Mouse (Mus musculus): ENCODE data around the gene Tomm7. TPM values are rescaled to one million over a fixed set of nuclear protein-coding genes. Genes with fewer than 3 reads are reported as not detected.
A peak's percentile ranks its signal among the peaks of the same experiment; 100 is the strongest.
"Not testable (repeated sequence)": the region's sequence is repeated elsewhere in the genome, so short reads cannot be mapped to it uniquely, and the experiment has no call there.

The Tomm7 gene
- polyA plus RNA-seq, 1 experiment from 2014 or later, result 84.0 TPM

DNA sequence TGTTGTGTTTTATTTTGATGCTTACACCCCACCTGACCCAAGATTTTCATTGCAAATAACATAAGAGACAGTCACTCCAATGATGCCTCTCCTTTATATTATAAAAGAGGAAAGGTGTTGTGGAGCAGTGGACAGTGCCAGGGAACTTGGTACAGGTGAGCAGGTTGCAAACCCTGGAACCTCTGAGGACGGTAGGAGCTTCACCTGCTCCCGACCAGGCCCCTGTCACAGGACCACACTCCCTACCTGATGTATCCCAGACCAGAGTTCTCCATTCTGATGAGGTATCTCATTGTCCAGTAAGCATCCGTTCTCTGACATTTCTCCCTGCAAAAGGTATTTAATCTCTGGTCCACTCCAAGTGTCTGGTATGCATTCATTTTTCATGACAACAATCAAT, 14.0 kb upstream of the Tomm7 start:
- no peak for ATAC-seq (ENCODE audit: low FRiP score, low TSS enrichment)
- H3K27me3 ChIP-seq (ENCODE audit: control insufficient read depth, insufficient read depth, low read length), result no peaks in the 10 kb centered on the region
- no peak overlapping the region for H3K4me3 ChIP-seq (replicated peaks; ENCODE audit: low read depth, low read length)
- DNase-seq, result no peak
- no peak overlapping the region for H3K27ac ChIP-seq (replicated peaks; ENCODE audit: low read depth, low read length)
- H3K4me2 ChIP-seq (ENCODE audit: low read length), result no peak overlapping the region
- H3K9ac ChIP-seq (replicated peaks; ENCODE audit: low read length), result no peak overlapping the region
- H3K9me3 ChIP-seq (ENCODE audit: control insufficient read depth, low read length), result no peaks in the 10 kb centered on the region
- H3K4me1 ChIP-seq (ENCODE audit: control insufficient read depth, insufficient read depth, low read length), result no peaks in the 10 kb centered on the region
- 92% methylated on average over 3 of the region's 3 CpGs for WGBS
- H3K36me3 ChIP-seq (ENCODE audit: control insufficient read depth, insufficient read depth, low read length), result peaks cover 50% of the 10 kb centered on the region

DNA sequence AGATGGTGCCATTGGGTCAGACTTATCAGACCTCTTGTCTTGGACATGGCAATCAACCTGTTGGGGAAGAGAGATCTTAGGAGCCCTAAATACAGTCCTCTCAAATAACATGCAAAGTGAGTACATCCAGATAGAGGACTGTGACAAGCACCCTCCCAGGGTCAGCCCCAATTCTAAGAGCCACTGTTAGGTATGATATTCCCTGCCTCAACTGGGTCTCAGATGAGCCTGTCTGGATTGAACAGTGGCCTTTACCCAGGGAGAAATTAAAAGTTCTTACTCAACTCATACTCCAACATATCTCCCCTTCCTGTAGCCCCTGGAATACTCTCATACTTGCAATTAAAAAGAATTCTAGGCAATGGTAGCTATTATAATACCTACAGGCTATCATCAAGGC, 13.2 kb upstream of the Tomm7 start:
- Histone ChIP-seq H3K27me3 (ENCODE audit: control insufficient read depth, insufficient read depth, low read length) (no peaks in the 10 kb centered on the region), H3K27ac (replicated peaks; ENCODE audit: low read depth, low read length) (no peak overlapping the region), H3K4me1 (ENCODE audit: control insufficient read depth, insufficient read depth, low read length) (no peaks in the 10 kb centered on the region), H3K36me3 (ENCODE audit: control insufficient read depth, insufficient read depth, low read length) (peaks cover 57% of the 10 kb centered on the region), H3K4me2 (ENCODE audit: low read length) (no peak overlapping the region), H3K4me3 (replicated peaks; ENCODE audit: low read depth, low read length) (no peak overlapping the region), H3K9ac (replicated peaks; ENCODE audit: low read length) (no peak overlapping the region), H3K9me3 (ENCODE audit: control insufficient read depth, low read length) (no peaks in the 10 kb centered on the region)
- ATAC-seq (ENCODE audit: low FRiP score, low TSS enrichment) (no peak), DNase-seq (no peak)

- DNase-seq (no peak), ATAC-seq (ENCODE audit: low FRiP score, low TSS enrichment) (no peak)
- Histone ChIP-seq H3K4me1 (ENCODE audit: control insufficient read depth, insufficient read depth, low read length) (0 out of 2 replicates have a peak, but pooled peaks cover 5% of the 10 kb centered on the region), H3K27ac (replicated peaks; ENCODE audit: low read depth, low read length) (no peak overlapping the region), H3K9ac (replicated peaks; ENCODE audit: low read length) (no peak overlapping the region), H3K9me3 (ENCODE audit: control insufficient read depth, low read length) (no peaks in the 10 kb centered on the region), H3K4me2 (ENCODE audit: low read length) (no peak overlapping the region), H3K36me3 (ENCODE audit: control insufficient read depth, insufficient read depth, low read length) (peaks cover 57% of the 10 kb centered on the region), H3K27me3 (ENCODE audit: control insufficient read depth, insufficient read depth, low read length) (no peaks in the 10 kb centered on the region), H3K4me3 (replicated peaks; ENCODE audit: low read depth, low read length) (no peak overlapping the region)
- 94% methylated on average over 1 of the region's 1 CpGs for WGBS
These were observed 12.2 kb upstream of the Tomm7 start for GRCm38 (mm10) chr5:23856164-23856563.

- 93% methylated on average over 6 of the region's 6 CpGs for WGBS
- no peak overlapping the region for H3K27ac ChIP-seq (replicated peaks; ENCODE audit: low read depth, low read length)
- H3K9me3 ChIP-seq (ENCODE audit: control insufficient read depth, low read length), result no peaks in the 10 kb centered on the region
- 0 out of 2 replicates have a peak, but pooled peaks cover 5% of the 10 kb centered on the region for H3K4me1 ChIP-seq (ENCODE audit: control insufficient read depth, insufficient read depth, low read length)
- H3K4me2 ChIP-seq (ENCODE audit: low read length), result no peak overlapping the region
- no peaks in the 10 kb centered on the region for H3K27me3 ChIP-seq (ENCODE audit: control insufficient read depth, insufficient read depth, low read length)
- H3K36me3 ChIP-seq (ENCODE audit: control insufficient read depth, insufficient read depth, low read length), result peaks cover 57% of the 10 kb centered on the region
- DNase-seq (no peak), ATAC-seq (ENCODE audit: low FRiP score, low TSS enrichment) (no peak)
- H3K9ac ChIP-seq (replicated peaks; ENCODE audit: low read length), result no peak overlapping the region
- no peak overlapping the region for H3K4me3 ChIP-seq (replicated peaks; ENCODE audit: low read depth, low read length)
These were observed 11.5 kb upstream of the Tomm7 start for GRCm38 (mm10) chr5:23855484-23855883.

DNA sequence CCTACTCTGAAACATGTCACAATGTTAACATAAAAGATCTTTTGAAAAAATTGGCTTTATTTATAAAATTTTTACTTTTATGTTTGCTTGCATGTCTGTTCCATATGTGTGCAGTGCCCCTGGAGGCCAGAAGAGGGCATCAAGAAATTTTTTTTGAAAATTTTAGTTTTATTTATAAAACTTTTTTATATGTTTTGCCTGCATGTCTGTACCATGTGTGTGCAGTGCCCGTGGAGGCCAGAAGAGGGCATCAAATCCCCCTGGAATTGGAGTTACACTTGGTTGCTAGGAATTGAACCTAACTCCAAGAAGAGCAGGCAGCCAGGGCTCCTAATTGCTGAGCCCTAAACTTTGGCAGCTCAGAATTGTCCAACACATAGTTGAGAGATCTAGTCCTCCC, 9.0 kb upstream of the Tomm7 start:
- H3K36me3 ChIP-seq (ENCODE audit: control insufficient read depth, insufficient read depth, low read length), result peaks cover 51% of the 10 kb centered on the region
- H3K27me3 ChIP-seq (ENCODE audit: control insufficient read depth, insufficient read depth, low read length); H3K27ac ChIP-seq (replicated peaks; ENCODE audit: low read depth, low read length); H3K4me1 ChIP-seq (ENCODE audit: control insufficient read depth, insufficient read depth, low read length); H3K9ac ChIP-seq (replicated peaks; ENCODE audit: low read length); ATAC-seq (ENCODE audit: low FRiP score, low TSS enrichment); H3K4me3 ChIP-seq (replicated peaks; ENCODE audit: low read depth, low read length); H3K9me3 ChIP-seq (ENCODE audit: control insufficient read depth, low read length); H3K4me2 ChIP-seq (ENCODE audit: low read length): not testable (repeated sequence)
- DNase-seq, result peak; percentile 9
- WGBS, result 93% methylated on average over 1 of the region's 1 CpGs

GRCm38 (mm10) chr5:23851160-23851555, 7.2 kb upstream of the Tomm7 start:
- Histone ChIP-seq H3K4me3 (replicated peaks; ENCODE audit: low read depth, low read length) (peak overlapping the region; percentile 76), H3K36me3 (ENCODE audit: control insufficient read depth, insufficient read depth, low read length) (peaks cover 37% of the 10 kb centered on the region), H3K9ac (replicated peaks; ENCODE audit: low read length) (peak overlapping the region; percentile 61), H3K4me2 (ENCODE audit: low read length) (peak overlapping the region; percentile 80), H3K27ac (replicated peaks; ENCODE audit: low read depth, low read length) (peak overlapping the region; percentile 58; the same call in 1 of the 2 replicates)
- WGBS, result 17% methylated on average over 4 of the region's 4 CpGs
- not testable (repeated sequence) for H3K4me1 ChIP-seq (ENCODE audit: control insufficient read depth, insufficient read depth, low read length); H3K27me3 ChIP-seq (ENCODE audit: control insufficient read depth, insufficient read depth, low read length); H3K9me3 ChIP-seq (ENCODE audit: control insufficient read depth, low read length)
- DNase-seq, result peak; percentile 38
- 0 out of 2 replicates have a peak, but pooled peaks have one; percentile 4 for ATAC-seq (ENCODE audit: low FRiP score, low TSS enrichment)

GRCm38 (mm10) chr5:23850345-23851159, 6.6 kb upstream of the Tomm7 start:
- Histone ChIP-seq H3K9me3 (ENCODE audit: control insufficient read depth, low read length) (no peaks in the 10 kb centered on the region), H3K9ac (replicated peaks; ENCODE audit: low read length) (peak overlapping the region; percentile 61), H3K27ac (replicated peaks; ENCODE audit: low read depth, low read length) (peak overlapping the region; percentile 58), H3K36me3 (ENCODE audit: control insufficient read depth, insufficient read depth, low read length) (peaks cover 31% of the 10 kb centered on the region), H3K27me3 (ENCODE audit: control insufficient read depth, insufficient read depth, low read length) (no peaks in the 10 kb centered on the region), H3K4me3 (replicated peaks; ENCODE audit: low read depth, low read length) (peak overlapping the region; percentile 76), H3K4me1 (ENCODE audit: control insufficient read depth, insufficient read depth, low read length) (0 out of 2 replicates have a peak, but pooled peaks cover 5% of the 10 kb centered on the region), H3K4me2 (ENCODE audit: low read length) (peak overlapping the region; percentile 80)
- peak; percentile 96 for ATAC-seq (ENCODE audit: low FRiP score, low TSS enrichment)
- under 1% methylated on average over 61 of the region's 61 CpGs for WGBS
- peak; percentile 93 for DNase-seq

DNA sequence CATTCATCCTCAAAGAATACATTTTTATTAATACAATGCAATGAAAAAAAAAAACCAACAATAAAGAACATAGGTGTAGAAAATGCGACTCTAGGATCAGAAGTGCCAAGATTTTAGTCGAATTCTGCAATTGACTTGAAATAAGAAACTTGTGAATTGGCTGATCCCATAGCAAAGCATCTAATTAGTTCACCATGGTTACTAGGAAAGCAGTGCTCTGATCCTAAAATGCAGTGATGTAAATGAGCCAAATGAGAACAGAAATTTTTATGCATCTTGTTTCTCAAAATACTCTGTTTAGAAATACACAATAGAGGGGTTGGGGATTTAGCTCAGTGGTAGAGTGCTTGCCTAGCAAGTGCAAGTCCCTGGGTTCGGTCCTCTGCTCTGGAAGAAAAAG, 1.2 kb upstream of the Tomm7 start:
- no peaks in the 10 kb centered on the region for H3K9me3 ChIP-seq (ENCODE audit: control insufficient read depth, low read length)
- no peak overlapping the region for H3K9ac ChIP-seq (replicated peaks; ENCODE audit: low read length)
- H3K4me1 ChIP-seq (ENCODE audit: control insufficient read depth, insufficient read depth, low read length), result peaks cover 14% of the 10 kb centered on the region
- no peak overlapping the region for H3K4me3 ChIP-seq (replicated peaks; ENCODE audit: low read depth, low read length)
- H3K27ac ChIP-seq (replicated peaks; ENCODE audit: low read depth, low read length), result no peak overlapping the region
- no peak for ATAC-seq (ENCODE audit: low FRiP score, low TSS enrichment)
- H3K27me3 ChIP-seq (ENCODE audit: control insufficient read depth, insufficient read depth, low read length), result no peaks in the 10 kb centered on the region
- 83% methylated on average over 3 of the region's 3 CpGs for WGBS
- DNase-seq, result no peak
- peak overlapping the region; percentile 63 for H3K4me2 ChIP-seq (ENCODE audit: low read length)
- no peaks in the 10 kb centered on the region for H3K36me3 ChIP-seq (ENCODE audit: control insufficient read depth, insufficient read depth, low read length)

DNA sequence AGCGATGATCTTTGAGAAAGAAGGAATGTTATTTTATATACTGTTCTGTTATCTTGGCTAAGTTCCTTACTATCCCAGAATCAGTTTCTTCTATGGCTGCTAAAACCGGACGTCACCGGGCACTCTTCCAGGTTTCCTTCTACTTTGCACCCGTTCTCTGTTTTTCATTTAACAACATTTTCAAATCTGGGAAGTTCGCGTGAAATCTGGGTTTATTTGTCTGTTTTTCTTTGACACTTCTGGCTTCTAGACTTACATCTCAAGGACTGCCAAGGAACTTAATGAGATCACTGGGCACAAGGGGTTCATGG, 525 bp upstream of the Tomm7 start:
- DNase-seq, result peak; percentile 42

More for the DNA sequence above, 525 bp upstream of the Tomm7 start:
- H3K4me2 ChIP-seq (ENCODE audit: low read length), result peak overlapping the region; percentile 63
- no peak for ATAC-seq (ENCODE audit: low FRiP score, low TSS enrichment)
- WGBS, result 36% methylated on average over 7 of the region's 7 CpGs
- peak overlapping the region; percentile 69 for H3K4me3 ChIP-seq (replicated peaks; ENCODE audit: low read depth, low read length)
- peak overlapping the region; percentile 59 for H3K9ac ChIP-seq (replicated peaks; ENCODE audit: low read length)
- peaks cover 14% of the 10 kb centered on the region for H3K4me1 ChIP-seq (ENCODE audit: control insufficient read depth, insufficient read depth, low read length)
- H3K27me3 ChIP-seq (ENCODE audit: control insufficient read depth, insufficient read depth, low read length), result no peaks in the 10 kb centered on the region
- H3K9me3 ChIP-seq (ENCODE audit: control insufficient read depth, low read length), result no peaks in the 10 kb centered on the region
- peaks cover 3% of the 10 kb centered on the region for H3K36me3 ChIP-seq (ENCODE audit: control insufficient read depth, insufficient read depth, low read length)
- H3K27ac ChIP-seq (replicated peaks; ENCODE audit: low read depth, low read length), result peak overlapping the region; percentile 84
